Mouse (Mus musculus) cerebellum, adult 2 months (tissue): Measurements from ENCODE around the gene Ccnl1. TPM values are rescaled to one million over a fixed set of nuclear protein-coding genes. Genes with fewer than 3 reads are reported as not detected.

Experiments used
- DNase-seq, 2 experiments: peaks; one replicate each; pipeline ENCODE4 v3.0.0; 2021
- H3K27ac ChIP-seq: fragments of 200-500 bp; 2 replicates; pipeline ENCODE4 v1.5.1; 2012; ENCODE audit warnings: low read length, control low read depth, inconsistent platforms; ENCODE audit not compliant: insufficient read depth
- H3K27me3 ChIP-seq: fragments of 200-500 bp; 2 replicates; pipeline ENCODE4 v1.6.1; 2012; ENCODE audit warnings: inconsistent platforms, mild to moderate bottlenecking, low read length, moderate library complexity; ENCODE audit not compliant: control insufficient read depth, insufficient read depth
- H3K4me1 ChIP-seq: fragments of 200-500 bp; 2 replicates; pipeline ENCODE4 v1.6.1; 2011; ENCODE audit warnings: low read length; ENCODE audit not compliant: control insufficient read depth, insufficient read depth
- H3K4me3 ChIP-seq: fragments of 200-500 bp; replicated peaks from 2 replicates; pipeline ENCODE3; 2011; ENCODE audit warnings: mild to moderate bottlenecking, low read depth, low read length, control low read depth; ENCODE audit not compliant: insufficient read depth
- CTCF ChIP-seq: fragments of 200-500 bp; IDR thresholded peaks from 2 replicates; pipeline ENCODE4 v1.5.1; 2011; ENCODE audit warnings: low read depth, mild to moderate bottlenecking, control low read depth, low read length, moderate library complexity, borderline replicate concordance; ENCODE audit not compliant: insufficient read depth
- POLR2A ChIP-seq: fragments of 200-500 bp; IDR thresholded peaks from 2 replicates; pipeline ENCODE4 v1.6.1; 2011; ENCODE audit warnings: low read length, control low read depth, borderline replicate concordance; ENCODE audit not compliant: insufficient read depth
- whole genome bisulfite sequencing: fragments of 180-500 bp; shearing (Covaris S2); methylation state at CpG from one replicate; pipeline ENCODE4 v1.1.7; 2018; 5-methylcytosine and 5-hydroxymethylcytosine counted together
- polyA plus RNA-seq: library from polyadenylated mRNA; depleted of rRNA; stranded (reverse); fragments of >200 nt; gene quantifications from 2 replicates; pipeline ENCODE4 v1.2.3, GENCODE M21; 2012

Gene Ccnl1
- polyA plus RNA-seq, 1 experiment = 85.6 TPM

DNA sequence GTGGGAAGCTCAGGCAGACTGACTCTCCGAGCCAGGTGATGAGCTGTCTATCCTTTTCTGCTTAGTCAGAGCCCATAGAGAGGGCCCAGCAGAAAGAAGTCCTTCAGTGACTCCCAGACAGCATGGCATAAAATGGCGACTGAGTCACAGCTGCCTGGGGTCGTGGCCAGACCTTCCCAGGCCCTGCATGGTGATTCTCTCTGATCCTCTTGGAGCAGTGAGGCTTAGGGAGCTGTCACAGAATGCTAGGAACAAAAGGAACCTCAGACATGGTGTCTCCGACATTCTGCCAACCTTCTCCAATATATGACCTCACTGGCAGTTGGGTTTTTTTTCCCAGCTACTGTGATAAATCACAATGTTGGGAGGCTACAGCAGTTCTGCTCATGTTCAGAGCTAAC lies 30.9 kb downstream of the Ccnl1 start:
- H3K27me3 ChIP-seq = no peaks in the 10 kb centered on the region
- TF ChIP-seq POLR2A = no peak
- TF ChIP-seq CTCF = no peak
- H3K4me1 ChIP-seq = peaks cover 13% of the 10 kb centered on the region
- H3K27ac ChIP-seq = no peak overlapping the region
- no peak overlapping the region for H3K4me3 ChIP-seq
- no peak for DNase-seq
- WGBS = 74% methylated on average over 4 of the region's 4 CpGs

DNA sequence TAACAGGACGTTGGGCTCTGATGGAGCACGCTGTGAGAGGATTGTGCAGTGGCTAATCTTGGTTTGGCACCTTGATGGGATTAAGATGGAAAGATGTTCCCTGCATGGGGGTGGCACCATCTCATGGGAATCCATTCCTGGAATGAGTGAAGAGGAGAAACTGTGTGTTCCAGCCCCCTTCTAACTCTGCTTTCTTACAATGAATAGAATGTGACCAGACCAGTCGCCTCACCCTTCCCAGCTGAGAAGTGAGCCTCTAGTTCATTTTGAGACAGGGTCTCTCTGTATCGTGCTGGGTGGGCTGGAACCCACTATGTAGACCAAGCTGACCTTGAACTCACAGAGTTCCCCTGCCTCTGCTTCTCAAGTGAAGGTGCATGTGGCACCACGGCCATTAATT lies 31.6 kb downstream of the Ccnl1 start:
- Histone ChIP-seq H3K4me3 (no peak overlapping the region), H3K27ac (no peak overlapping the region), H3K27me3 (no peaks in the 10 kb centered on the region), H3K4me1 (peaks cover 13% of the 10 kb centered on the region)
- TF ChIP-seq CTCF (no peak), POLR2A (no peak)
- no peak for DNase-seq
- WGBS = 87% methylated on average over 5 of the region's 5 CpGs

DNA sequence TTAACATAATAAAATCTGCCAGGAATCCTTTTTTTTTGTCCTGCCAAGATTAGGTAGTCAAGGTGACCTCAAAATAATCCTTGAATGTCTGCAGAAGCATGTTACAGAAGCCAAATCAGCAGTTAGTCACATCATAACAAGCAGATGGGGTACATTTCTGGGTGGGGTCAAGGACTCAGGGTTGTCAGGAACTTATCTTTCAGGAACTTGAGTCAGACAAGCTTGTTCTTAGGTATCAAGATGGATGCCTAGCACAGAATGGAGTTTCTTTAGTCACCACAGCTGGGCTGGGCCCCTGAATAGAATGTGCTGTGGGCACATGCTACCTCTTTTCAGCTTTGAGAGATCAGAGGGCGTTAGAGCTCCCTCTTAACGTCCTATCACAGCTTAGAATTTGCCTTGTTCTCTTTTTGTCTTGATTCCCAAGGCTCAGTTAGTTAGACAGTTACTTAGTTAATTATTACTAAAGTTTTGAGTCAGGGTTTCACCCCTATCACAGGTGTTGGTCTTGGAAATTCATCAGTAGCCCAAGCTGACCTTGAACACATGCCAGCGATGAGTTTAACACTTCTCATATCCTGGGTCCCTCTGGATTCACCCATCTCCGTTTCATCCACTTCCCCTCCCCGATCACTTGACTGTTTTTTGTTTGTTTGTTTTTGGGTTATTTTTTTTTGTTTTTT lies 32.9 kb downstream of the Ccnl1 start:
- no peaks in the 10 kb centered on the region for H3K27me3 ChIP-seq
- no peak for TF ChIP-seq POLR2A
- no peak for TF ChIP-seq CTCF
- no peak for DNase-seq

DNA sequence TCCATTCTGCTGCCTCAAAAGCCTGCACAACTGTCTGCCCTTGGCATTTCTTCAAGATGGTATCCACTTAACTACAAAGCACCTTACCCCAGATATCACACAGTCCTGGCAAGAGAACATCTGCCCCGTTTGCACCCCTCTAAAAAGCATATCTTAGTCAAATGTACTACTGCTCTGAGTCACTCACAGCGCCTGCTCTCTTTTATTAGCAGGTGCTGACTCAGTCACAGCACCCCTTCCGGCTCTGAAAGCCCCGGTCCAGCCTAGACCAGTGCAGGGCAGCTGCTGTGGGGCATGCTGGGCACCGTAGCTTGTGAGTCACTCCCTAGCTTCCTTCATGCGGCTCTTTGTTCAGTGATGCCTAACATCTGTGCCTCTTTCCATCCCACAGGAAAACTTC lies 35.6 kb downstream of the Ccnl1 start:
- H3K4me1 ChIP-seq = peaks cover under 1% of the 10 kb centered on the region; the same call in 1 of the 2 replicates
- TF ChIP-seq POLR2A (no peak), CTCF (no peak)
- no peak overlapping the region for H3K27ac ChIP-seq
- no peak overlapping the region for H3K4me3 ChIP-seq
- H3K27me3 ChIP-seq = no peaks in the 10 kb centered on the region
- no peak for DNase-seq
- 38% methylated on average over 6 of the region's 6 CpGs for WGBS

More for the DNA sequence above, 32.9 kb downstream of the Ccnl1 start:
- peaks cover 10% of the 10 kb centered on the region for H3K4me1 ChIP-seq
- no peak overlapping the region for H3K4me3 ChIP-seq
- H3K27ac ChIP-seq = no peak overlapping the region
- 86% methylated on average over 5 of the region's 5 CpGs for WGBS

DNA sequence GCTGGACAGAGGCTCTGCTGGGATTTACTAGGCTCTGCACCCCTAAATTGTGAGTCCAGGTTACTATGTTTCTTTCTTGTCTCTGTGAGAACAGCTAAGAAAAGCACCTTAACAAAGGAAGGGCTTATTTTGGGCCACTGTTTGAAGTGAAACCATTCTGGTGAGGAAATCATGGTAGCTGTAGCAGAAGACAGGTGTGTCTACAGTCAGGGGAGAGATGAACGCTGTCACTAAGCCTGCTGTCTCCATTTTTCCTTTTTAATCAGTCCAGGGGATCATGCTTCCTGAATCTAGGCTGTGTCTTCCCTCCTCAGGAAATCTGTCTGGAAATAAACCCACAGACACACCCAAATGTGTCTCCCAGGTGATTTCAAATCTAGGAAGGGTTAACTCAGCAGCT lies 36.4 kb downstream of the Ccnl1 start:
- no peak overlapping the region for H3K27ac ChIP-seq
- 92% methylated on average over 1 of the region's 1 CpGs for WGBS

DNA sequence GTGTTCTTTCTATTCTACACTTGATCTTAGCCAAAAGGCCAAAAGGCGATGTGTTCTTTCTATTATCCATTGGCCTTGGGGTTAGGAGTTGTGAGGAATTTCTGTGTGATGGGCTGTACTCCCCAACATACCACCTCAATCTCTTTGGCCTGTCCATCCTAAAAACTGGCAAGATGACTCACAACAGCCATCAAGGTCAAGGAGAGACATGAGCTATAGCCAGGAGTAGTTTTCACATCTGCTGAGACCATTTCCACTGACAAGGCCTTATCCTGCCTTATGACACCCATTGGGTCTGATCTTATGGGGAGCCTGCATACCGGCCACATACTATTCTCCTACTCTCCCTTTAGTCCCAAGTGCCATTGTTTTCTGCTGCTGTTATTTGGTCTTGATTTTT lies 39.0 kb downstream of the Ccnl1 start:
- TF ChIP-seq CTCF (no peak), POLR2A (no peak)
- H3K27me3 ChIP-seq = no peaks in the 10 kb centered on the region
- H3K27ac ChIP-seq = no peak overlapping the region
- WGBS = 100% methylated on average over 2 of the region's 2 CpGs
- no peaks in the 10 kb centered on the region for H3K4me1 ChIP-seq
- no peak overlapping the region for H3K4me3 ChIP-seq
- no peak for DNase-seq

More for the DNA sequence above, 36.4 kb downstream of the Ccnl1 start:
- TF ChIP-seq POLR2A (no peak), CTCF (no peak)
- no peak for DNase-seq
- no peaks in the 10 kb centered on the region for H3K27me3 ChIP-seq
- no peaks in the 10 kb centered on the region for H3K4me1 ChIP-seq
- no peak overlapping the region for H3K4me3 ChIP-seq

DNA sequence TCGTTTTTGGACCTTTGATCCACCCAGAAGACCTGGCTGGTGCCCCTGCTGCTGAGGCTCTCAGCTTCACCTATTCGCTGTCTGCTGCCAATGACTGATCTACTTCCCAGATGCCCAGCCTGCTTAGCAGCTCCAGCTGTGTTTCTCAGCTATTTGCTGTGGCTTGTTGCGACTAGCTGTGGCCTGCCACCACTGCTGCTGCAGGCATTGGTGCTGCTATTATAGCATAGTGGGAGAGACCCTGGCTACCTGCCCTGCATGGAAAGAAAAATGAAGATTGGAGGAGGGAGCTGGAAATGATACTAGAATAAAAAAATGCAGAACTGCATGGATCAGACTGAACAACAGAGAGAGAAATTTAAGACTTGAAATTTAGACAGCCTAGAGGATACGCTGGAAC lies 45.1 kb downstream of the Ccnl1 start:
- no peaks in the 10 kb centered on the region for H3K27me3 ChIP-seq
- no peak overlapping the region for H3K4me3 ChIP-seq
- no peak overlapping the region for H3K27ac ChIP-seq
- WGBS = 74% methylated on average over 4 of the region's 4 CpGs
- TF ChIP-seq POLR2A (no peak), CTCF (no peak)
- no peaks in the 10 kb centered on the region for H3K4me1 ChIP-seq
- DNase-seq = no peak

DNA sequence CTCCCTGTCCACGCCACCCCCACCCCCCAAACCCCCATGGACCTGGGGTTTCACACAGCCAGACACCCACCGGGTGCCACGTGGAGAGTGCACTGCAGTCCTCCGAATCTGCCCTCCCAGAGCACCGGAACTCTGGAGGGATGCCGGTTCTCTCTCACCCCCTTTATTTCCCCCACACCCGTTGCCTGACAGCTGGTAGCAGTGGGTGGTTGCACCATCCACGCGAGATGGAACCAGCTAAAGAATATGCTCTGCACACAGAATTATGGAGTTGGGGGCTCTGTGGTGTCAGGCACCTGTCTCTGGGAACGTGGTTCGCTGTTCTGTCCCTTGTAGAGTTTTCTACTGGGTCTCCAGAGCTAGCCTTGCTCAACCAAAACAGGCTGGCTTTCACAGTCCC lies 45.8 kb downstream of the Ccnl1 start:
- no peak for DNase-seq
- H3K27ac ChIP-seq = no peak overlapping the region
- WGBS = 37% methylated on average over 11 of the region's 11 CpGs

More for the DNA sequence above, 45.8 kb downstream of the Ccnl1 start:
- Histone ChIP-seq H3K4me3 (no peak overlapping the region), H3K4me1 (no peaks in the 10 kb centered on the region), H3K27me3 (no peaks in the 10 kb centered on the region)
- TF ChIP-seq CTCF (no peak), POLR2A (no peak)
